Mouse (Mus musculus) effector memory CD4-positive, alpha-beta T cell, adult 7 months (primary cell): Measurements from ENCODE around the gene Nipa2. TPM values are rescaled to one million over a fixed set of nuclear protein-coding genes. Genes with fewer than 3 reads are reported as not detected.

Source experiments
- polyA plus RNA-seq: library from polyadenylated mRNA; unstranded; fragments of 100-300 nt; shearing (Covaris generic); gene quantifications from one replicate; pipeline ENCODE4 v1.2.1, GENCODE M21; 2017

The Nipa2 gene
- polyA plus RNA-seq: 39.5 TPM

DNA sequence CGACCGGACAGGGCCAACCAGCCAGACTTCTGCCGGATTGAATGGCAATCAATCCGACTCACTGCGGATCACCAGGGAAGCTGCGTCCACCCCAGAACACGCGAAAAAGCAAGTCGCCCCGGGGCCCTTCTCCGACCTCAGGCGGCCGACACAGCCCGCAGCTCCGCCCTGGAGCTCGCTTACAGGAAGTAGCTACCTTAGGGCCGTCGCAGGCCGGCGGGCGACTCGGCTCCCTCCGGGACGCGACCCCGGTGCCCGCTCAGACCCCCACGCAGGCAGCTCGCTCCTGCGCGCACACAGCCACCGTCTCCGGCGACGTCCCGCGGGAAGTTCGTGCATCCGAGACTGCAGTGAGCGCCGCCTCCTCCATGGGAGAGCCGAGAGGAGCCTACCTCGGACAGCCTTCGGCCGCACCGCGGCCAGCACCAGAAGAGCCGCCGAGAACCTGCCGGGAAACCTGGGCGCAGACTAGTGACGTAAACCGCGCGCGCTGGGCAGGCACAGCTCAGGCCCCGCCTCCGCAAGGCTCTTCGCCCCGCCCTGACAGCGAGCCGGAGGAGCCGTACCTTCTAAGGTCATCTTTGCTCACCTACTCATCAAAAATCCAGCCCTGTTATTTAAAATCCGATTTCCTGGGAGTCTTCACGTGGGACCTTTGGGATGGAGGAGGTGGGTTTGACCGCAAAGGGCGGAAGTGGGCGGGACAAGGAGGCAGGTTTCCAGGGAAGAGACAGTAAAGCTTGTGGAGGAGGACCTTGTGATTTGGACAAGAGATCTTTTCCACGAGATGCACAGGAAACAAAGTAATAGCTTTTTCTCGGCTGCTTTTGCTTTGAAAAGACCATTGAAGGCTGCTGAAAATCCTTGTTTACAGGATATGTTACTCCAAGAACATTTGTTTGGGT, at the start of gene Nipa2:
Nipa2 (minus strand) TSS at position 473 of the 905 bp plus-strand sequence.

Other genes starting within 250 kb of the Nipa2 start
- gene Siglech, start 194.3 kb downstream of the Nipa2 start, polyA plus RNA-seq: 0.29 TPM
- gene Tubgcp5, start 168.3 kb downstream of the Nipa2 start, polyA plus RNA-seq: 22.0 TPM
- gene Cyfip1, start 120.7 kb downstream of the Nipa2 start, polyA plus RNA-seq: 24.8 TPM
- gene Nipa1, start 57.5 kb upstream of the Nipa2 start, polyA plus RNA-seq: 0.91 TPM
- 26.9 TPM for gene Herc2, start 87.7 kb upstream of the Nipa2 start, polyA plus RNA-seq